Mouse (Mus musculus): ENCODE measurements at regions not wholly inside any gene's neighbourhood (a gene's known extent, or its start where the extent isn't known, plus 50 kb on each side); places are given as distances from the start of the nearest gene placed in this dataset.

- peak; percentile 2 for DNase-seq
These were observed 55.7 kb upstream of the Gabre start for GRCm38 (mm10) chrX:72330323-72330722.

- DNase-seq, result no peak
These were observed 54.2 kb upstream of the Gabre start for GRCm38 (mm10) chrX:72328822-72329221.
